Mouse (Mus musculus) cerebellum, postnatal 10 days (tissue): Measurements from ENCODE around the gene Igsf10.

Experiments used
- DNase-seq, 2 experiments: peaks; one replicate each; pipeline ENCODE4 v3.0.0; 2021; ENCODE audit warnings: mixed read lengths in 2 of 2

The Igsf10 gene

DNA sequence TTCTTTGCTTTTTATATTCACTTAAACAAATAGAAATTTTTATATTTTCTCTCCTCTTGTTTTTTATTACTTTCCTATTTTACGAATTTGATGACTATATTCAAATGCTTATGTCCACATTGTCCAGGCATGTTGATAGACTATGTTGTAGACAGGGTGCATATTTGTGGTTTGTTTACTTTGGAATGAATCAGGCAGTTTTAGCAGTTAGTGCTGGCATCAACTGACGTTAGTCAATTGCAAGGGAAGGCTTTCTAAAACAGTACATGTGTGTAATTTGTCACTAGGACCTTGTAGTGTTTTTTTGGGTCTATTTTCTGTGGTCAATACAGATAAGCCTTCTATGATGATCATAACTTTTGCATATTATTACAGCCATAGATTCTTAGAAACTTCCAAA is 53.6 kb downstream of the Igsf10 start:
- no peak for DNase-seq

DNA sequence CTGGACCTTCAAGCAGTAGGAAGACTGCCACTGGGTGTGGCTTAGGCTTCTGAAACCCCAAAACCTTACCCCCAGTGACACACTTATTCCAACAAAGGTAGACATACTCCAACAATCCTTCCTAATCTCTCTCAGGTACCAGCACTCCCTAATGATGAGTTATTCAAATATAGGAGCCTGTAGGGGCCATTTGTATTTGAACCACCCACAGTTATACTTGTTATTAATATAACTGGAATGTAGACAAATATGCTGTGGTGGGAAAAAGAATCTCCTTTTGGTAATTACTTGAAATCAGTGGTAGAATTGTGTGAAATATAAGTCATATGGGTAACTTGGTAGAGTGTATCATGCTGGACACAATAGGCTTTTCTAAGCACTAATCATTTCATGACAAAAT is 65.6 kb downstream of the Igsf10 start:
- DNase-seq = no peak

GRCm38 (mm10) chr3:59278254-59278533 is 66.0 kb downstream of the Igsf10 start:
- DNase-seq = no peak

- no peak for DNase-seq
These were observed 66.5 kb downstream of the Igsf10 start for GRCm38 (mm10) chr3:59277502-59278253.

DNA sequence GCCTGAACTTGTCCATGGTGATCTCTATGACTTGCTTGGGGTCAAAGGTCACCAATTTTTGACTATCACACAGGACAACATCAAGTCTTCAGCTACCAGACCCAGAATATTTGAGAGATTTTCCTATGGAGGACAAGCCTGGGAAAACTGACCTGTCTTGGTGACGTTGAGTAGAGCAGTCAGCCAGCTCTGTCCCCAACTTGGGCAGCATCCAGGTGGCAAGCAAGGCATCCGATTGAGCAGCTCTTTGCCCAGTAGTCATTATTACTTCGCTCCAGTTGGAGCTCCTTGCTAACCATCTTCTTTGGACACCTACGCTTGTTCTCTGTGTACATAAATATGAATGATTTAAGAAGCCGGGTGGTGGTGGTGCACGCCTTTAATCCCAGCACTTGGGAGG is 73.4 kb downstream of the Igsf10 start:
- DNase-seq = peak; percentile 30 to 39
